Mouse (Mus musculus): ENCODE data around the gene Cdk14. TPM values are rescaled to one million over a fixed set of nuclear protein-coding genes. Genes with fewer than 3 reads are reported as not detected.
"Not testable (repeated sequence)": the region's sequence is repeated elsewhere in the genome, so short reads cannot be mapped to it uniquely, and the experiment has no call there.

The Cdk14 gene
- total RNA-seq, 2 experiments from 2014 or later, result 10.0 to 10.6 TPM

DNA sequence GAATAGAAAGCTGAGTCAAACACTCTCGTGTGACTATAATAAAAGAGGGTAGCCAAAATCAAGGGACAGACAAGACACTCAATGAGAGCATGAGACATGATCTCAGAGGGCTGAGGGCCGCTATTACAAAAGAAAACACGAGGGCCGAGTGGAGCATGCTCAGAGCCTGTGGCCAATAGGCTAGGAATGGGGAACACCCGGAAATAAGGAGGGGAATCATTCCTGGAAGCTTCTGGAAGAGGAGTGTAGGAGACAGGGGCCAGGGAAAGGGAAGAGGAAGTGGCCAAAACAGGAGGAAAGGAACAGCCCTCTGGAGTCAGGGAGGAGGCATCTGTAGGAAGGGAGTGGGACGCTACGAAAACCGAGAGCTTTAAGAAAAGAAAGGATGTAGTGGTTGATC is 52.6 kb downstream of the Cdk14 start:
- DNase-seq, result no peak

DNA sequence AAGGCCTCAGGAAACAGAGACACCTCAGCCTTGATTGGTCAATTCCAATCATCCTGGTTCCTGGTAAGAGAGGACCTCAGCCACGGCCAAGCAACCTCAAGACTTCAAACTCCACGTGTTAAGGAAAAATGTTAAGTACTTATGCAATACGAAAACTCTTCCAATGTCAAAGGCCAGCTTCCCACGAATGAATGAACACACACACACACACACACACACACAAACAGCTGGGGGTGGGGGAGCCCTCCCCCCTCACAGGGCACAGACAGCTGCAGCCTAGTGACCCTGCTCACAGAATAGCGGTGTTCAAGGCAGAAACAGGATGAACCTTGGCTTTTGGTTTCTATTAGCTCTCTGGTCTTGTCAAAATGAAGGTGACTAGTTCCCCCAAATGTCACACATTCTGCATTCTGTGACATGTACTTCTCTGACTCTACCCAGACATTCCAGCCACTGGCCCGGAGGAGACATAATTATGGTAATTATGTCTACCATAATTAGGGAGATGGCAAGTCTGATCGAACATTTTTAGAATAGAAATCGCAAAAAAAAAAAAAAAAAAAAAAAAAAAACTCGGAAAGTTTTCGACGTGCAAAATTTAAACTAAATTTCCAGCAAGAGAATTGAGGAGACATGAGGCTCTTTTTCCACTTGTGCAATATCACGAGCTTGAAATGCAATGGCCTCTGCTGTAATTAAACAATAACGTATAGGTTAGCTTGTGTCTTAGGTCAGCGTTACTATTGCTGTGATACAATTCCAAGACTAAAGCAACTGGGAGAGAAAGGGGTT is 54.6 kb downstream of the Cdk14 start:
- DNase-seq, result no peak

DNA sequence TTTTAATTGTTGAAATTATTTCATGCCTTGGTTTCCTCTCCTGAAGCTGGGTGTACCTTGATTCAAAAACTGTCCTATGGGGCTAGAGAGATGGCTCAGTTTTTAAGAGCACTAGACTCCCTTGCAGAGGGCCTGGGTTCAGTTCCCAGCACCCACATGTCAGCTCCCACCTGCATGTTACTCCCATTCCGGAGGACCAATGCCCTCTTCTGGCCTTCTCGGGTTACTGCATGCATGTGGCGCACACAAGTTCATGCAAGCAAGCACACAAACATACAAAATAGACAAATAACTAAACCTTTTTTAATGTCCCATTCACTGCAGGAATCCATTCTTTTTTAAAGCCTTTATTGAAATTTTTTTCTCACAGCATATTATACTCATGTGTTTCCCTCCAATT is 58.4 kb downstream of the Cdk14 start:
- DNase-seq, result no peak

DNA sequence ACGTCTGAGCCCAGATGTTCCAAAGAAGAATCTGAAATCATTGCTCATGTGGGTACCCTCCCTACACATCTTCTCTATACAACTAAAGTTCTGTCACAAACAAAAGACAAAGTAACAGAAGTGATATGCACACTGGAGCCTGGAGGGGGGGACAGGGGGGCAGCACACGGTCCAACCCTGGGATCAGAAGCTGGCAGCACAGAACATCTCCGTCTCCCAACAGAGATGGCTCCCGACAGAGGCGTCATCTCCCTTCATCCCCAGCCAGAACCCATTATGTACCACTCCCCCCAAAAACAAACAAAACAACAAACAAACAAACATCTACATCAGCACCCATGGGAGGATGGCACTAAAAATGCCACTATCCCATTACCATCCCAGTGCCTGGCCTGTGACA is 59.8 kb downstream of the Cdk14 start:
- DNase-seq, result no peak

DNA sequence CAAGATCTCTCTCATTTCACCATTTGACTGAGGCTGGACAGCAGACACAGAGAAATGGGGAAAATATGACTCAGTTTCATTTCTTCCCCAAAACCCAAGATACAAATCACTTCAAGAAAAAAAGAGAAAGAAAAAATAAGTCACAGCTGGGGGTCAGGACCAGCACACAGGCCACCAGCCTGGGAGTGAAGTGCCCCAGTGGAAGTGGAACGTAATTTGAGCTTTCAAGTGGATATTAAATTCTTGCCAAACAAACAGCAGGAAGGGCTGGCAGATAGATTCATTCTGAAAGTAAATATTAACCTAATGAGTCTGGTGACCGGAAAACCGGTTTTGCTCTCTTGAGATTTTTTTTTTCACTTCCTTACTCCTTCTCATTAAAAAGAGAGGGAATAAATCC is 60.2 kb downstream of the Cdk14 start:
- no peak for DNase-seq

DNA sequence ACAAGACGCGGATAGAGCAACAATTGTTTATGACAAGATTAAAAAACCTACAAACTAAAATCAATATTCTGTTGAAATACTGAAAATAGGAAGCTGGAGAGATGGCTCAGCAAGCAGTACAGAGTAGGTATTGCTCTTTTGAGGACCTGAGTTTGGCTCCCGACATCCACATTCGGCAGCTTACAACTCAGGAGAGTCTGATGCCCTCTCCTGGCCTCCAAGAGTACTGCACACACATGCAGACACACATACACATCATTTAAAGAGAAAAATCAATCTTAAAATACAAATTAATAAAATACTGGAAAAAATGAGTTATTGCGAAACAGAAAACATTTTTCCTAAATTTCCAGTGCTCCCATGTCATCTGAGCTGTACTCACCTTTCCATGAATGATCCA is 60.7 kb downstream of the Cdk14 start:
- no peak for DNase-seq

DNA sequence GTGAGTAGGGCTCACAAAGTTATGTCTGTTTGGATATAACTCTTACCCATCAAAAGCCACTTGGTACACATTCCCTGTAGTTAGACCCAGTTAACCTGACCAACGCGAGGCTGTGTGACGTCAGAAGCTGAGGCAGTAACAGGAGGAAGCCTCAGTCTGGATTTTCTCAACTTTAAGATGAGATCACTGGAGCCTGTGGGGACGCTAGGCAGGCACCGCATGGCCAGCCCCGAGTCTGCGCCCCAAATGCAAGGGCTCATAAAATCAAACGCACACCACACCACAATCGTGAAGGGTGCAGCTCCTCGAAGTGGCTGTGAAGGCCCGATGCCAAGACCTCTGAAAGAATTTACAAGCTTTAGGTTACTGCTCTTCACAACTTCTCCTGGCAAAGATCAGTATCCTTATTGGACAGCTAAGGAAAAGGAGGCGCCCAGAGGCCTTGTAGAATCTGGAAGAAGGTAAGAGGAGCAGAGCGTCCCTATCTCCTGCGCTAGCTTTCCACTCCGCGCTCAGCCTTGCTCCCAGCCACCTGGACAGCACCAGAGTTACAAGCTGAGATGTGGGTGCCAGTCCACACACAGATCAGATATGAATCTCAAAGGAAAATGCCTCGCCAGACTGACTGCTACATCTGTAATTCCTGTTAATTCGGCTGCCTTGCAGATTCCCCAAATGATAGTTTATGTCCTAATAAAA is 61.9 kb downstream of the Cdk14 start:
- no peak for DNase-seq

DNA sequence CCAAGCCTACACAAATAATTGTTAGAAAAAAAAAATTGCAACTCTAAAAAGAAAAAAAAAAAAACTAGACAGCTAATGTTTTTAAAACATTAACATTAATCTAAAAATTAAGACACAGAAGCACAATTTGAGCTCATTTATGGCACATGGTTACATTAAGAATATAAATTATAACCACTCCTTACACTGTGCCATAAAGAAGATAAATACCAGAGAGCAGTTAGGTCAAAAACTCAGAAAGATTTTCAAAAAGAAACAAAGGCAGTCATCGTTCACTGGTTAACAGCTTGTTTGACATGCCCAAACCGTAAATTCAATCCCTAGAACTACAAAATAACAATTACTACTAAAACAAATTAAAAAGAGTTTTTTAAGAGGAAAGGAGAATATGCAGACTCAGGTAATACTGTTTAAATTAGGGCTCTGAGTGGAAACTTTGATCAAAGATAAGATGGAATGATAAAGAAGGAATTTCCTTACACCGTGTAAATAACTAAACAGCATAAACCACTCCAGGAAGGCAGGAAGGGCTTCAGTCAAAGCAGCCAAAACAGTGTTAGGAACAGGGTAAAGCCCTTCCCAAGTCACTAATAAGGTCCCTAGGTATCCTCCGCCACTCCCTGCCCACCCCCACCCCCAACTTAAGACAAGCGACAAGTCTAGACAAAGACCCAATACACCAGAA is 65.3 kb downstream of the Cdk14 start:
- DNase-seq, result no peak

DNA sequence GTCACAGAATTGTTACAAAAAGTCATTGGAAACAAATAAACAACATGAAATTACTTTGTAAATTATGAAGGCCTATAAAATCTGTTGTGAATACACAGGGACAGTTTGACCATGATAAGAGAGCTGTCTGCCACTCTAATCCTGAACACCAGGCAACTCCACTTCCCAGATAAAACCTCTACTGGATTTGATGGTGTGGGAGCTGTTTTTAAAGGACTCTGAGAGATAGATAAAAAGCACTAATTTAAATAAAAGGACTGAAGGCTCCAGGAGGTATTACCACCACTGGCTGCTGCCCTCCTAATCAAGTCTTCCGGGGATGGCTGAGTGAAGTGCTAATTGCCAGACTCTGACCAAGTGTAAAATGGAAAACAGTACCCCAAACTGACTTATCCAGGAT is 66.2 kb downstream of the Cdk14 start:
- no peak for DNase-seq

DNA sequence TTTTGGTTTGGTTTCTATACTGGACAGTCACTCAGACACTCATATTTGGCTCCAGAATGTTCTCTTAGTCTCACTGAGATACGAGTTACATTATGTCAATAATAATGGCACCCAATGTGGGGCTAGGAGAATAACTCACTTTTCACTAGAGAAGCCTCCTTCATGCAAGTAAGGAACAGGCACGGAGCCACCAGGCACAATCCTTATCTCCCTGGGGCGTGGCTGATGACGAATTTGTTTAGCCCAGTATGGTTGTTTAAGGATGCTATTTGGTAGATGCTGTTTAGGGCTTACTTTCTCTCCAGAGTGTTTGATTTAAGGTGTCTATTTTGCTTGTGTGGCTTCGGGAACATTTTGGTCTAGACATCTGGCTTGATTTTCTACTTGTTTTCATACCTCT is 75.5 kb downstream of the Cdk14 start:
- DNase-seq, result no peak

DNA sequence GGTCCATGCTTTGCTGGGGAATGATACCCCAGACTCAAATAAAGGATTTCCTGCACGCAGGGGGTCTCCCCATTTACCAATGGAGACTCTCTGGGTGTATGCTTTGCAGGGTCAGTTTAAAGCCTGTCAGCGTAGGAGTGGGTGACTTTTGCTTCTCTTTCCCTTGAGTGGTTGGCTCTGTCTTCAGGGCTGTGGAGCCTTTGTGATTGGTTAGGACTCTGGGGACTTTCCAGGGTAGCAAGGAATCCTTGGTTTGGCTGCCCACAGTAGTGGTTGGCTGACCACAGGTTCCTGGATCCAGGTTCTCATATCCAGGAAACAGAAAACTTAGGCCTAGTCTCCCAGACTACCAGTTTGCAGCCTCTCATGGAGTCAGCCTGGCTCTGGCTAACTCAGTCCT is 76.4 kb downstream of the Cdk14 start:
- DNase-seq, result no peak

DNA sequence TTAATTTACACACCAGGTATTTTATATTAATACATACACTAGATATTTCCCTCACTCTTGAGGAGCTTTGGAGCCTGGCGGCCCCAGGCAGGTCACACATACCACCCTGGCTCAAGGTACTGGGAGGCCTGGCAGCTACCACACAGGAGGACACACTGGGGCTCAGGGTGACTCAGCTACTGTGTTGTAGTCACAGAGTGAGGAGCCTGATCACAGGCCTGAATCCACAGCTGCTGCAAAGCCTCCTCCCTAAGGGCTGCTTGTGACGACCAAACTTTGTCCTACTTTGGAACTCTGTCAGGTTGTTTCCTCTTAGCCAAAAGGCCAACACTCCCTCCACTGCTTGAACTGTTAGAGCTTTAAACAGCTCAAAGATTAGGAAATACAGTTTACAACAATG is 76.8 kb downstream of the Cdk14 start:
- peak; percentile 6 to 12 for DNase-seq

DNA sequence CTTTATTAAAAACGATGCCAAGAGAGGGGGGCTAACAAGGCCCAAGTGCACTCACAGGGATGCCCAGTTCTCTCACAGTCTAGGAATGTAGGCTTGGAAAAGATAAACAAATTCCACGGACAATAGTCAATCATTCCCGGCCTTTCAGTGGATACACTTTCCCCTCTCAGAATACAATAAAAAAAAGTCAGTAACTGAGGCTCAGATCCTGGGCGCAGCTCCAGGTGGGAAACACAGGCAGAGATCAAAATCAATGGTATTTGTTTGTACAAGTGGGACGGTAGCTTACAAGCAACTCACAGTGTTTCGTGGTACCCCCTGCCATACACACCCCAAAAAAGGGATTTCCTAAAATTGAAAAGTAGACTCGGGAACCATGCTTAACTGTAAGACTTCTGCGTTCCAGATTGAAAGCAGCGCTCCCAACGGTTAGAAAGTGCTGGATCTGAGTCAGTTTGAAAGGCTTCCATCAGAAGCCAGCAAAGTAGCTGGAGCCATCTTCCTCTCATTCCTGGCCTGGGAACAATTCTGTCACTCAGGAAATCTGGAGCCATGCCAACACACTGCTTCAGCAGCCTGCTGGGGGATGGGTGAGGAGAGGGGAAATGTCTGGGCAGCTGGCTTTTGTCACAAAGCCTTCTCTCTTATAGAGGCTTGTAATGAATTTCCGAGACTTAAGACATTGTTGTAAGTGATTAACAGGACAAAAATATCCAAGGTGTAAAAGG is 77.5 kb downstream of the Cdk14 start:
- peak in 1 of 2 experiments; percentile 34 for DNase-seq

DNA sequence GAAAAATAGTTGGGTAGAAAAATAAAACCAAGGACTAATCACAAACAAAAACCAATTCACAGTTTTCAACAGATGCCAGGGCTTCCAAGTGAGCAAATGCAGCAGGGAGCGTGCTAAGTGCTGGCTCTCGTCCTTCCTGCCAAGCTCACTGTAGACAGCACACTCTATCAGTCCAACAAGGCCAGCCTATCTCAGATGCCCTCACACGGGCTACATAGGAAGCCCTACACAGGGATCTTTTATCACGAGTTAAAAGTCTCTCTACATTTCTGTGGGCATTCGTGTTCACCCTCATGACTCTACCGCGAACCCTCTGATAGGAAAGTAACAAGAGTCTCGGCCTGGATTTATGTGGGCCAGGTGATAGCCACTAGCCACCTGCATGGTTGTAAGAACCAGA is 78.5 kb downstream of the Cdk14 start:
- no peak for DNase-seq

DNA sequence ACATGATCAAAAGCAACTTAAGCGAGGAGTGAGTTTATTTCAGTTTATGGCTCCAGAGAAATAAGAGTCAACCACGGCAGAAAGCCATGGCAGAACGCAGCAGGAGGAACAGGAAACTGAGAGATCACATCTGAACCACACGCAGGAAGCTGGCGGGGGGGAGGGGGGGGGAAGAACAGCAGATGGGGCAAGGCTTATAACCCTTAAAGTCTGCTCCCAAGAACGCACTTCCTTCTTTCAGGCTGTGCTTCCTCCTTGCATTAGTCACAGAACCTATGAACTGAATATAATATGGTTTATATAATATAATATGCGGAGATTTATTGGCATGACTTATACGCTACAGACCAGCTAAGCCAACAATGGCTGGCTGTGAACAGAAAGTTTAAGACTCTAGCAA is 86.2 kb downstream of the Cdk14 start:
- no peak for DNase-seq

DNA sequence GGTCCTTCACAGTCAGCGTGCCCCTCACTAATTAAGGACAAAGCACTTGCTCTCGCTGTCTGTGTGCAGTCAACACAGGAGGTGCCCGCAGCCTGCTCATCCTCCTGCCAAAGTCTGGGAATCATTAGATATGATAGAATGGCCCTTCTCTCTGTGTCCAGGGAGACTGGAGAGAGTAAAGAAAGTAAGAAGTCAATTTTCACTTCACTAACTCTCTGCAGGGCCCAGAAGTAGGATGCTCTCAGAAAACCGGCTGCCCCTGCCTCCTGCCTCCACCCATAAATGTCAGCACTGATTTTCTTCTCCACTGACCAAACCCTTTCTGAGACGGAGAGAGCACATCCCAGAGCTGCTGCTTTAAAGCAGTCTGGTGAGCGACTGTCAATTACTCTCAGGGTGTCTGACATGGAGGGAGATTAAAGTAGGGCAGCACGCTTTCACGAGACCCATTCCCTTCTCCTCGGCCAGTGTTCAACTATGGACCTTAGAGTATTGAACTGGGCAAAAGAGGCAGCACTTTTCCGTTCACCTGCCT is 89.1 kb downstream of the Cdk14 start:
- DNase-seq, result no peak

DNA sequence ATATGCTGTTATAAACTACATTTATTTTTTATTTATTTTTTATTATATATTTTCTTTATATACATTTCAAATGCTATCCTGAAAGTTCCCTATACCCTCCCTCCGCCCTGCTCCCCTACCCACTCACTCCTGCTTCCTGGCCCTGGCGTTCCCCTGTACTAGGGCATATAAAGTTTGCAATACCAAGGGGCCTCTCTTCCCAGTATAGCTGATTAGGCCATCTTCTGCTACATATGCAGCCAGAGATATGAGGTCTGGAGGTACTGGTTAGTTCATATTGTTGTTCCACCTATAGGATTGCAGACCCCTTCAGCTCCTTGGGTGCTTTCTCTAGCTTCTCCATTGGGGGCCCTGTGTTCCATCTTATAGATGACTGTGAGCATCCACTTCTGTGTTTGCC is 91.1 kb downstream of the Cdk14 start:
- not testable (repeated sequence) for DNase-seq

DNA sequence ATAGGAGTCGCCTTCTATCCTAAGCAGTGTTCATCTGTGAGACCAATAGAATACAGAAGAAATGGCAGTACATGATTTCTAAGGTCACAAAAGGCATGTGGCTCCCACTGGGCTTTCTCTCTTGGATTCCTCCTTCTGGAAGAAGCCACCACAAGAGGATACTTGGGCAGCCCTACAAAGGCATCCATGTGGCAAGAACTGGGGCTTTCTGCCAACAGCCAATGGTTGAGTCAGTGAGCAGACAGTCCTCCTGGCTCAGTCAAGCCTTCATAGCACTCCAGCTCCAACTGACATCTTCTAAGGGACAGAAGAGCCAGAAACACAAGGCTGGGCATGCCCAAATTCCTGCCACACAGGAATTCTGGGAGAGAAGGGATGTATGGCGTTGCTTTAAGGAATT is 93.4 kb downstream of the Cdk14 start:
- peak; percentile 19 to 40 for DNase-seq

DNA sequence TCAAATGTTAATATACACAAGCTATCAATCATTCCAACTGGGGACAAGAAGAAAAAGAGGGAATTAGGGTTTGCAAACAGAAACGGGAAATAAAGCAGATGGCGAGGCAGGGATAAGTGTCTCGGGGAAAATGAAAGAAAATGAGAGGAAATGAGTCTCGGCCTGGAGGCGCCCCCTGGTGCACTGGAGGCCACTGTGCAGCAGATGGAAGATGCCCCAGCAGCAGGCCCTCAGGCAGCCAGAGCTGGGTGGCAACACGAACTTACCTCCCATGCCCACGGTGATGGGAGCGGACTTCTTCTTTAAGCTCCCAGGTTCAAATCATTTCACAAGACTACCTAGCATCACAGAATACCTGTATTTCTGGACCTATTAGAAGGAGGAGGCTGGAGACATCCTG is 97.4 kb downstream of the Cdk14 start:
- no peak for DNase-seq

DNA sequence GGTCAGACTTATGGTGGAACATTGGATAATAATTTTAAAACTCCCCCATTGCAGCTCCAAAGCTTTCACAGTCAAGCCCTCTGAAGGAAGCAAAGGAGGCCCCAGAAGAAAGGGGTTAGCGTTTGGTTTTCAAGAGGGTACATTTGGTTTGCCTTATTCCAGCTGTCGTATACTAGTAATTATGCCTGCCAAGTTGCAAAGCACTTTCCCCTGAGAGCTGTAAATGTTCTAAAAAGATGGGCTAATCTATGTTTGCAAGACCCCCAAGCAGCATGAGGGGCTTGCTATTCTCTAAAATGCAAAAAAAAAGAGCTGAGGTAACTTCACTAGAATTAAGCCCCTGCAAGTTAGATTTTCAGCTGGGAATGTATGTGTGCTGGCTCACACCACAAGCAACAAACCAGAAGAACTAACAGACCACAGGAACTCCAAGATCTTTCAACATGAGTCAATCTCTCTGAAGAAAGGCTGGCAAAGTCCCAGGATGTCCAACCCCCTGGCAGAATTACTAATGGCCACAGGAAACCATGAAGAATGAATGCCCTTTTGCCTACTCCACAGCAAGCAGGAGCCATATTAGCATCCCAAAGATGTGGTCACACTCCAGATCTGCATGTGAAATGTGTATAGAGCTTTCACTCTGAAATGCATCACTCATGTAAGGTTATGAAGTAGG is 99.5 kb downstream of the Cdk14 start:
- DNase-seq, result peak in 1 of 2 experiments; percentile 25

DNA sequence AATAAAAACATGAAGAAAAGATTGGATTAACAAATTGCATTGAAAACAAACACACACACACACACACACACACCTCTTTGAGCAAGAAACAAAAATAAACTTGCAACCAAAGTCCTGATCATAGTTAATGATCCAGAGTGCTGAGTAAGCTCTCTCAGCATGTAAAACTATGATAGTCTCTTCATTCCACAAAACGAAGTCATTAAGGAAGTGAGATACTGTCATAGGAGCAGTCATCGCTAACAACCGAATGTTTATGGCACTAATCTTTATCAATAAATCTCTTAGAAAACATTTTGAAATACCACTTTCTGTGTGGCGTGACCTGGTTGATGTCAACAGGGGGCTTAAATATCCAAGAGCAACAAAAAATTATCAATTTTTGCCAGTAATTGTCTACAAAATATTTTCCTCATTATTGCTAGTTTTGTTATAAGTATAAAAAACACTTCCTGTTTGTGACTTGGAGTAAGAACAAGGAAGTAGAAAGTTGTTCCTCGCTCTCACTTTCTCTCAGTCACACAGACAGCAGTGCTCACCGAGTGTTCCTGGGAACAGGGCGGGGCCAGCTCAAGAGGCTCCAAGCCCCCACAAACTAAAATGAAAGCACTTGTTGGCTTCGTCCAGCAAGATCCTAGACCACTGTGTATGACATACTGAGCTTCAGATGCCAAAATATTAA is 100.1 kb downstream of the Cdk14 start:
- peak in 1 of 2 experiments; percentile 13 for DNase-seq

Data from adrenal gland, postnatal 36 days (tissue).